Mouse (Mus musculus): ENCODE measurements around the gene Snx5. TPM values are rescaled to one million over a fixed set of nuclear protein-coding genes. Genes with fewer than 3 reads are reported as not detected.

Snx5 gene
- polyA plus RNA-seq, 1 experiment from 2014 or later = 83.9 TPM

DNA sequence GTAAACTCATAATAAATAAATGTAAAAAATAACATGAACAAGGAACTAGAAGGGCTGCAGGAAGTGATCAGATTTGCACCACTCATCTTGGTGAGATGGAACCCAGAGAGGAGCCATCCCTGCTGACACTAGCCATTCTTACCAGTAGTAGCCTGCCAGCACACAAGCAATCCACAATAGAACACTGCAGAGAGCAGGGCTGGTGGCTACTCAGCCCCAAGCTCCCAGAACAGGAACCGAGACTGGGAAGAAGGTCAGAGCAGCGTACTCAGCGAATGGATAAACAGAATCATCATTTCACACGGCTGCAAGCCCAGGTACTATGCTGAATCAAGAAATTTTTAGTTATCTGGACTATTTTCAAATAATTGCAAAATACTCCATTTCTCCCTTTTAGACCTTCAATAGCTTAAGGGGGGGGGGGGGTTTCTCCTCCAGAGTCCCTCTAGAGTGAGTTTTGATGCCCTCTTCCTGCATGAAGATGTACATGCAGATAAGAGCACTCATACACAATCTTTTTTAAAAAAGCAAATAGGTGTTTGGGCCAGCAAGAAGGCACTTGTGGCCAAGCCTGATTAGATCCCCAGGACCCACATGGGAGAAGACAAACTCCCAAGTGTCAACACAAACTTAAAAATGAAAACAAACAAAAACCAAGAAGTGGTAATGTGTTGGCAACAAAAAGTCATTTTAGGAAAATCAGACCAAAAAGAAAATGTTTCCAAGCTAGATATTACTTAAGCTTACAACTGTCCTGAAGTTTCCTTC lies 4.6 kb downstream of the Snx5 start:
- Histone ChIP-seq H3K27me3 (no peaks in the 10 kb centered on the region), H3K27ac (0 out of 2 replicates have a peak overlapping the region, but pooled peaks have one; percentile 15), H3K4me2 (peak overlapping the region; percentile 85), H3K36me3 (peaks cover 62% of the 10 kb centered on the region), H3K9me3 (replicated peaks) (no peaks in the 10 kb centered on the region), H3K4me1 (replicated peaks) (peaks cover 72% of the 10 kb centered on the region), H3K9ac (peak overlapping the region; percentile 48; the same call in 1 of the 2 replicates), H3K4me3 (replicated peaks) (peak overlapping the region; percentile 94)
- WGBS (ENCODE audit: insufficient replicate concordance) = 33% methylated on average over 4 of the region's 4 CpGs
- no peak for ATAC-seq (ENCODE audit: low read depth)
- DNase-seq = no peak

DNA sequence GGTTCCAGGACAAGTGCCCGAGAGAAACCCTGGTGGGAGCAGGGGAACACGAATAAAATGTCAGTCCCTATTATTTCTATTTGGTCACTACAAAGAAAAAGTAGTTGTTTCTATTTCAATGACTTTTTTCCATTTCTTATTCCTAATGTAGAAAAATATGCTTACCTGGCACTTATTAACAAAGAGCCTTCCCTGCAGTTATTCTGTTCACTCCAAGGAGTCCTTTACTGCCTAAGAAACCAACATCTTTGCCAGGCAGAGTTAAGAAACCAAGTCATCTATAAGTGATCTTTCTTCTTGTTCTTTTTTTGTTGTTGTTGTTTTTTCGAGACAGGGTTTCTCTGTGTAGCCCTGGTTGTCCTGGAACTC lies 5.6 kb downstream of the Snx5 start:
- 0 out of 2 replicates have a peak overlapping the region, but pooled peaks have one; percentile 37 for H3K9ac ChIP-seq
- 50% methylated on average over 3 of the region's 3 CpGs for WGBS (ENCODE audit: insufficient replicate concordance)
- no peaks in the 10 kb centered on the region for H3K9me3 ChIP-seq (replicated peaks)
- no peaks in the 10 kb centered on the region for H3K27me3 ChIP-seq
- H3K27ac ChIP-seq = no peak overlapping the region
- no peak overlapping the region for H3K4me3 ChIP-seq (replicated peaks)
- peak overlapping the region; percentile 17; the same call in 1 of the 2 replicates for H3K4me2 ChIP-seq
- peaks cover 72% of the 10 kb centered on the region for H3K36me3 ChIP-seq
- DNase-seq = no peak
- no peak for ATAC-seq (ENCODE audit: low read depth)
- H3K4me1 ChIP-seq (replicated peaks) = peaks cover 70% of the 10 kb centered on the region

DNA sequence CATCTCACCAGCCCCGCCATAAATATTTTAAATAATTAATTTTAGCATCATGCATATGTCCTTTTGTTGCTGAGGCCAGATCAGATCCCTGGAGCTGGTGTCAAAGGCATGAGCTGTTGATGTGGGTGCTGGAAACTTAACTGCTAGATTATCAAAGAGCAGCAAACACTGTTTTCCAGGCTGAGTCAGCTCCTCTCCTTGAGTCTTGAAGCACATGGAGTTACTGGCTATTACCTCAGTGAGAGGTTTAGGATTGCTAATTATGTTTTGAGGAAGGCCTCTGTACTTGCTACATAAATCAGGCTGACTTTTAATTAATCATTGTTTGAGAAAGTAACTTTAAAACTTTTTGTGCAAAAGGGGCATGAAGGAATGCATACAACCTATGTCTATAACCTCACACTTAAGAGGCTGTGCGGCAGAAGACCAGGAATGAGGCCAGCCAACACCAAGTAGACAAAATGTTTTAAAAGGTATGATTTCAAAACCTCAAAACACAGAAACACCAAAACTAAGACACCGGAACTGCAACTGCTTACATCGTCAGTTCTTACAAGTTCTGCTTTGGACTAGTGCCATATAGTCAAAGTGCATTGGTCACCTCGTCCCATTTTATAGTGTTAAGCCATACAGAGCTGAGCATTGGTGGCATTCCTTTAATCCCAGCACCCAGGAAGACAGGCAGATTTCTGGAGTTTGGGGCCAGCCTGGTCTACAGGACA lies 6.1 kb downstream of the Snx5 start:
- peak overlapping the region; percentile 14; the same call in 1 of the 2 replicates for H3K4me2 ChIP-seq
- H3K9ac ChIP-seq = 0 out of 2 replicates have a peak overlapping the region, but pooled peaks have one; percentile 37
- WGBS (ENCODE audit: insufficient replicate concordance) = 60% methylated on average over 5 of the region's 5 CpGs
- H3K27me3 ChIP-seq = no peaks in the 10 kb centered on the region
- H3K27ac ChIP-seq = no peak overlapping the region
- peaks cover 77% of the 10 kb centered on the region for H3K36me3 ChIP-seq
- no peaks in the 10 kb centered on the region for H3K9me3 ChIP-seq (replicated peaks)
- DNase-seq (no peak), ATAC-seq (ENCODE audit: low read depth) (no peak)
- H3K4me3 ChIP-seq (replicated peaks) = no peak overlapping the region
- H3K4me1 ChIP-seq (replicated peaks) = peaks cover 70% of the 10 kb centered on the region

DNA sequence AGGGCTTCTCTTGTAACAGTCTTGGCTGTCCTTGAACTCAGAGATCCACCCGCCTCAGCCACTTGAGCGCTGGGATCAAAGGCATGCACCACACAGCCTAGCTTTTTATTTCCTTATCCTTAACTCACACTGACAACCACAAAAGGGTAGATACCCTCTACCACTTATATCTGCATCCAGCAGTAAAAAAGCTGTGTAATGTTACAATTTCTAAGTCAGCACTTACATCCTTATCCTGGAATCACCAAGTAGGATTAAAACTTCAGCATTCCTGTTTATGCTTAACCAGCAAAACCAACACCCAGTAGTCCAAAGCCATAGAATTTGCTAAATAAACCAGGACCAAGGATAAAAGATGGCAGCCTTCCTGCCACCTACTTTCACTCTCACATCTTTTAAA lies 7.9 kb downstream of the Snx5 start:
- H3K27me3 ChIP-seq = no peaks in the 10 kb centered on the region
- peaks cover 88% of the 10 kb centered on the region for H3K36me3 ChIP-seq
- H3K4me1 ChIP-seq (replicated peaks) = peaks cover 62% of the 10 kb centered on the region
- WGBS (ENCODE audit: insufficient replicate concordance) = 70% methylated on average over 2 of the region's 2 CpGs
- H3K27ac ChIP-seq = no peak overlapping the region
- H3K9ac ChIP-seq = no peak overlapping the region
- ATAC-seq (ENCODE audit: low read depth) = no peak
- no peaks in the 10 kb centered on the region for H3K9me3 ChIP-seq (replicated peaks)
- no peak overlapping the region for H3K4me2 ChIP-seq
- no peak for DNase-seq
- H3K4me3 ChIP-seq (replicated peaks) = no peak overlapping the region

DNA sequence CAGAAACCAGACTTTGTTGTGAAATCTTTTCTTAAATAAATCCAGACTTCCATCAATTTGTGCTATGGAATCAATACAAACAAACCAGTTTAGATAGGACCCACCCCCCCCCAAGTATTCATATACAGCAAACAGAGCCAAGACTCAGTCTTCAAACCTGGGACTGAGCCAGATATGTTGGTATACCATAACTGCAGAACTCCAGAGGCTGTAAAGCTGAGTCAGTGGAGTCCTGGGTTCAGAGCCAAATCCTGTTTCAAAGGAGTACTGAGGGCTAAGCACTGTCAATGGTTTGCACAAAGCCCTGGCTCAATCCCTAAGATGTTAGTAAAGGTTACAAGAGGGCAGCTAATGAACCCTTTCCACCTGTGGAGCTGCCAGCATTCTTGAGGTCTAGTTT lies 20.6 kb downstream of the Snx5 start:
- H3K4me2 ChIP-seq = no peak overlapping the region
- H3K9ac ChIP-seq = no peak overlapping the region
- peaks cover 63% of the 10 kb centered on the region for H3K36me3 ChIP-seq
- H3K9me3 ChIP-seq (replicated peaks) = no peaks in the 10 kb centered on the region
- DNase-seq = no peak
- no peak overlapping the region for H3K27ac ChIP-seq
- H3K4me3 ChIP-seq (replicated peaks) = no peak overlapping the region
- H3K4me1 ChIP-seq (replicated peaks) = peaks cover 17% of the 10 kb centered on the region
- no peaks in the 10 kb centered on the region for H3K27me3 ChIP-seq
- ATAC-seq (ENCODE audit: low read depth) = no peak

DNA sequence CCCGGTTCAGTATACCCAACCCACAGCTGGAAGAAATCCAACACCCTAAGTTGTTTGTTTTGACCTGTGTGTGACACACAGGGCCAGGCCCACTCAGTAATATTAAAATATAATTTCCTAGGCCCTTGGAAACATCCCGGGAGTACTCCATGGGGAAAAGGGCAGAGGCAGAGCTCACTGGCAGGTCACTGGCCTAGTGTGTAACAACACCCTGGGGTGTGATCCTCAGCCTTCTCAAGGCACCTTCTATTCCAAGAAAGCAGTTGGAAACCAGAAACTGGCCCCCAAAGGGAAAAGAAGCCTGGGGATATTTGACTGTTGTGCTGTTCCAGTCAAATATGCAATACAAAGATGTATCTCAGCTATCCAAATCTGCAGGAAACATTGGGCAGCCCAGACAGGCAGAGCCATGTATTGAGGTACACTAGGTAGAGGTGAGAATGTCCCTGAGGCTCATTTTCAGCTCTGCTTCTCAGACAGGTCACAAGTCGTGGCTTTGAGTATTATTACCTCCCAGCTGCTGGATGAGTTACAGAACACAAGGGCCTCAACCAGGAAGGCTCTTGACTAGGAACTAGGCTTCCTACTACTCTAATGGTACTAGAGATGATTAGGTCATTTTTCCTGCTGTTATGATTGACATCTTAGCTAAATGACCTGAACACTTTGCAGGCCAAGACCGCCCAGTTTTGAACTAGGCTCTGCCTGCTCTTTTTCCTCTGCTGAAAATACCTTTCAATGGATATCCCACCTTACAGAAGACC lies 21.9 kb downstream of the Snx5 start:
- H3K4me3 ChIP-seq (replicated peaks) = no peak overlapping the region
- ATAC-seq (ENCODE audit: low read depth) (peak; percentile 24; the same call in 1 of the 2 replicates), DNase-seq (no peak)
- H3K27ac ChIP-seq = no peak overlapping the region
- no peak overlapping the region for H3K4me2 ChIP-seq
- no peak overlapping the region for H3K9ac ChIP-seq
- H3K9me3 ChIP-seq (replicated peaks) = no peaks in the 10 kb centered on the region
- no peaks in the 10 kb centered on the region for H3K27me3 ChIP-seq
- H3K4me1 ChIP-seq (replicated peaks) = peaks cover 17% of the 10 kb centered on the region
- peaks cover 50% of the 10 kb centered on the region for H3K36me3 ChIP-seq
- 42% methylated on average over 4 of the region's 4 CpGs for WGBS (ENCODE audit: insufficient replicate concordance)

DNA sequence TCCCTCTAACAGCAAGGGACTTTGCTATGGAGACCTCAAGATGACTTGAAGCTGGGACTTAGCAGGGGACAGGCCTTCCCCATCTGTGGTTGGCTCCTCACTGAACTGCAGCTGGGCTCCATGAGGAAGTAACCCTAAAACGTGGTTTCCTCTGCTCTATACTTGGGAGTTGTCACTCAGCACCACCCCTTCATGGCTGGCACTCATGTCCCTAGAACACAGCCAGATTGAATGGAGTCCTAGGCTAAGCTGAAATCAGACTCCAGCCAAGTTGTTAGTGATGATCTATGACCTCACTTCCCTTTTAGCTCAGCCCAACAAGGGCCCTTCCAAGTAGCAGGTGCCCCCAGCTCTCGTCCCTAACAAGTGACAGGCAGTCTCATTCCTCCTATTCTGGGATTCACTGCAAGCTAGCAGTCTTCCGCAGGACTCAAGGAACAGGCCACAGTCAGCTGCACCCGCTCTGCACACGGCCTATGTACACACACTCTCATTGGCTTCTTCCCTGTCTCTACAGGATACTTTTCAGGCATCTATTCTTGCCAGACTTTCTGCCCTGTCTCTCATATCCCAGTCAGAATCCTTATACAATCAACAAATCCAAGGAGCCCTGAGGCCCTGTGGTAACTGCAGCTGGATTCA lies 23.2 kb downstream of the Snx5 start:
- ATAC-seq (ENCODE audit: low read depth) (0 out of 2 replicates have a peak, but pooled peaks have one; percentile 12), DNase-seq (no peak)
- Histone ChIP-seq H3K4me3 (replicated peaks) (no peak overlapping the region), H3K27me3 (no peaks in the 10 kb centered on the region), H3K9ac (no peak overlapping the region), H3K27ac (no peak overlapping the region; the same call in 1 of the 2 replicates), H3K36me3 (peaks cover 36% of the 10 kb centered on the region), H3K4me1 (replicated peaks) (peaks cover 17% of the 10 kb centered on the region), H3K9me3 (replicated peaks) (no peaks in the 10 kb centered on the region), H3K4me2 (no peak overlapping the region)
- 28% methylated on average over 5 of the region's 5 CpGs for WGBS (ENCODE audit: insufficient replicate concordance)

DNA sequence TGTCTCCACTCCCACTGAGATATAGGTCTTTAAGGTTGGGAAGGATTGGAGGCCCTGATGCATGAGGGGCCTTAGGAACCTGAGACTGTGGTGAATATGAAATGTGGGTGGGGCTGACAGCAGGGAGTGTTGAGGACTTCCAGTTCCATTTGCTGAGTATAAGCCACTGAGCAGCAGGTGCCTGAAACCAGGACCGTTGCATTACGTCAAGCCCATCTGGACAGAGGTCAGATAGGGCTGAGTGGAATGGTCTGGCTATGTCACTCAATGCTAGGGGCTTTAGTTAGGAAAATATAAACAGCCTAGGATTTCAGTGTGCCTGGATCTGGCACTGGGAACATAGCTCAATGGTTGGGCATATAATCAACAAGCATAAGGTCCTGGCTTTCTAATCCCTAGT lies 24.4 kb downstream of the Snx5 start:
- peaks cover 24% of the 10 kb centered on the region for H3K36me3 ChIP-seq
- H3K9me3 ChIP-seq (replicated peaks) = no peaks in the 10 kb centered on the region
- H3K4me3 ChIP-seq (replicated peaks) = no peak overlapping the region
- H3K27ac ChIP-seq = no peak overlapping the region
- 74% methylated on average over 2 of the region's 2 CpGs for whole genome bisulfite sequencing (ENCODE audit: insufficient replicate concordance)
- DNase-seq (no peak), ATAC-seq (ENCODE audit: low read depth) (no peak)
- no peak overlapping the region for H3K4me2 ChIP-seq
- peaks cover 17% of the 10 kb centered on the region for H3K4me1 ChIP-seq (replicated peaks)
- no peaks in the 10 kb centered on the region for H3K27me3 ChIP-seq
- no peak overlapping the region for H3K9ac ChIP-seq

DNA sequence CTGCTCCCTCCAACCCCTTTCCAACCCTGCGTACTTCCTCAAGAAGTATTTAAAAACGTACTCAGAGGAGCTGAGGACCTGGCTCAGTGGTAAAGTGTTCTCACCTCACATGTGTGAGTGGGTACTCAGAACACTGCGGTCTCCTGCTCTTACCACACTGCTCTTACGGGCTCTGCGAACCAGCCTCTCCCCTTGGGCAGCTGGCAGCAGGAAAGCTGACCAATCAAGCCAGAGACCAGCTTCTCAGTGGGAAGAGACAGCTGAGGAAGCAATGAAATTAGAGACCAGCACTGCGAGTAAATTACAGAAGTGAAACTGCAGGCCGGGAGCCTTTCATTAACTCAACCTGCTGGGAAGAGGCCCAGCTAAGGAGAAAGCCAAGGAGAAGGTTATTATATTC lies 25.2 kb downstream of the Snx5 start:
- H3K4me1 ChIP-seq (replicated peaks) = peaks cover 17% of the 10 kb centered on the region
- H3K36me3 ChIP-seq = peaks cover 16% of the 10 kb centered on the region
- WGBS (ENCODE audit: insufficient replicate concordance) = 48% methylated on average over 7 of the region's 7 CpGs
- ATAC-seq (ENCODE audit: low read depth) (no peak), DNase-seq (no peak)
- H3K4me2 ChIP-seq = no peak overlapping the region
- H3K9ac ChIP-seq = no peak overlapping the region
- no peaks in the 10 kb centered on the region for H3K27me3 ChIP-seq
- H3K4me3 ChIP-seq (replicated peaks) = no peak overlapping the region
- H3K9me3 ChIP-seq (replicated peaks) = no peaks in the 10 kb centered on the region
- no peak overlapping the region for H3K27ac ChIP-seq

DNA sequence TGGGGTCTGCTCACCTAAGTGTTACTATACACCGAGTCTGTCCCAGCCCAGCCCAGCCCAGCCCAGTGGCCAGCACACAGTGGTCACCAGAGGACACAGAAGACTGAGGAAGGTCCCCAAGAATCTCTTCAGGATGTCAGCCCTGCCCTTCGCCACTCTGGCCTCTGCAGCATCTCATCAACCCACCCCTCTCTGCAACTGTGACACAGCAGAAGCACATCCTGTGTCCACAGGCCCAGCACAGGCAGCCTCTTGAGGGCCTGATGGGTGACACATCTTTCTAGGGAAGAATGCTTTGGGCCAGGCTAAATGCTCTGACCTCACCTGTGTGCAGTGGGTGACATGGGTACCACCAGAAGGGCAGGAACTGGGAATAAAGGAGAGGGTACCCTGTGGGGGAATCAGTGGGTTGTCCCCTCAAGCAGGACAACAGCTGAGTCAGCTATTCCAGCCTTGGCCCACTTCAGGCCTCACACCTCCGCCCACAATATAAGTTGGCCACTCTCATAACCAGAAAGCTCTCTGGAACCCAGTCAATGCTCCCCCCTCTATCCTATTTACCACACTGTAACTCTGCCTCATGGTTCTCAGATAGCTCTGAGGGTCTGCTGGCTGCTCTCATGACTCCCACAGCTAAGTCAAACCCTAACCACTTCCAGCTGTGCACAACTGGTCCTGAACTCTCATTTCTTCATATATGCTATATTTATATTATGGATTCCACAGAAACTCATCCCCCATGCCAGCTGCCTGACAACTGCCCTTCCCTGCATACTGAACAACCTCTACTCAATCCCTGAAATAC lies 30.4 kb downstream of the Snx5 start:
- Histone ChIP-seq H3K4me3 (replicated peaks) (no peak overlapping the region), H3K9me3 (replicated peaks) (no peaks in the 10 kb centered on the region), H3K4me2 (no peak overlapping the region), H3K27ac (no peak overlapping the region), H3K9ac (no peak overlapping the region), H3K36me3 (no peaks in the 10 kb centered on the region), H3K27me3 (no peaks in the 10 kb centered on the region), H3K4me1 (replicated peaks) (peaks cover 4% of the 10 kb centered on the region; the same call in 1 of the 2 replicates)
- no peak for DNase-seq
- no peak for ATAC-seq (ENCODE audit: low read depth)
- WGBS (ENCODE audit: insufficient replicate concordance) = 63% methylated on average over 3 of the region's 3 CpGs

Data from liver, embryonic 13.5 days (tissue).